Mouse (Mus musculus): ENCODE results near the gene Gsg1l.

Gsg1l gene

GRCm38 (mm10) chr7:126081727-126082285 lies 405 bp downstream of the Gsg1l start:
- in situ Hi-C loops (cut with MboI; ENCODE audit: low sequenced_read_pairs) = loop anchor here (10.0 kb wide), 1 partner anchor 337 kb away; no protein-coding TSS in a partner anchor

DNA sequence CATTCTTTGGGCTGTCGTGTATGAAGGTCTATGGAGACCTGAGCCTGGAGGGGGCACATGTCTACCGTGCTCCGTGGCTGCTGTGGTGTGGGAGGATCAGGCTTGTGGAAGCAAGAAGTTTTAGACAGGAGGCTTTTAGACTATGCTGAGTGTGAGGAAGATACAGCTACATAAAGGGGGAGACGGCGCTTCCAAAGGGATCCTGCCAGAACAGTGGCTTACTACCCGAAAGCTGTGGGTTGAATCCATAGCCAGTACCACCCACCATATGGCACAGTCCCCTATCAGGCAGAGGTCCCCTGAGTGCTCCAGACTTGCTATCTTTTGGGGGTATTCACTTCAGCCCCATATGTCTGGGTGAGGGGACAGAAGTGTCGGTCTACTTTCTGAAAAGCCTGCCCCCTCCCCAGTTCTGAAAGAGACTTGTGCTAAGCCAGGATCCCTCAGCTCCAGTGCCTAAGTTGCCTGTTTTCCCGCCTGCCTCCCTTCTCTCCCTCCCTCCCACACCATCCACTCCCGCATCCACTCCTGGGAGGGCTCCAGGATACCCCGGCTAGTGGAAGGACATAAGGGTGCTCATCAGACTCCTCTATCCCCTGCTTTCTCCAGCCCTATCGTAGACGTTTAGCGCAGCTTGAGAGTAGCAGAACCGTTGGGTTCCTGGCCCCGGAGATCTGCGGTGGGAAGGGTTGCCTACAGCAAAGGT lies 1.1 kb downstream of the Gsg1l start:
- in situ Hi-C loops (cut with MboI; ENCODE audit: low sequenced_read_pairs) = loop anchor here (10.0 kb wide), 1 partner anchor 336 kb away; no protein-coding TSS in a partner anchor

- in situ Hi-C loops (cut with MboI; ENCODE audit: low sequenced_read_pairs) = no loop called here
Measured at GRCm38 (mm10) chr7:126076935-126077334, 5.3 kb downstream of the Gsg1l start.

DNA sequence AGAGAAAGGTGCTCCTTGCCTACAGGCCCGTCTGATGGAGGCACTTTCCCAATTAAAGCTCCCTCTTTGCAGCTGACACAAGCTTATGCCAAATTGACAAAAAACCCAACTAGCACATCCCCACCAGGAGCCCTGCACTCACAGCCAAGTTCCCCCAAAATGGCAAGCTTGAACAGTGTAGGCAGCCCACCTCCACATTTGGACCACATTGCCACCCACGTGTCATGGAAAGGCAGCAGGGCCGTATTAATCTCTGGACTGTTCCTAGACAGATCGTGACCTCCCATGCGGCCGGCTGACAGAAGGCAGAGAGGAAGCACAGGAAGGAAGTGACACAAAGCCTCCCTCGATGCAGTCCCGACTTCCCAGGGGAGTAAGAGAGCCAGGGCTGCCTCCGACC lies 7.2 kb downstream of the Gsg1l start:
- in situ Hi-C loops (cut with MboI; ENCODE audit: low sequenced_read_pairs) = no loop called here

DNA sequence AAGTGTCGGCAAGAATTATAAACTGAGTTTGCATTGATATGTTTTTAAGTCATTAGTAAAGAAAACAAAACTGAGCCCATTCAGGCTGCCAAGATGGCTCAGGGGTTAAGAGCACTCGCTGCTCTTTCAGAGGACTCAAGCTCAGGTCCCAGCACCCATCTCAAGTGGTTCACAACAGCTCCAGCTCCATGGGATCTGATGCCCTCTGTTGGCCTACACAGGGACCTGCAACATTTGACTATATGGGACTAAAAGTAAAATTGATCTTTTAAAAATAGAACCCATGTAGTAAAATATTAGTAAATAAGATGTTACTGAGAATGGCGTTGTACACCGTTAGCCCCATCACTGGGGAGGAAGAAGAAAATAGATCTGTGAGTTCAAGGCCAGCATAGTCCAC lies 11.9 kb downstream of the Gsg1l start:
- in situ Hi-C loops (cut with MboI; ENCODE audit: low sequenced_read_pairs) = no loop called here

DNA sequence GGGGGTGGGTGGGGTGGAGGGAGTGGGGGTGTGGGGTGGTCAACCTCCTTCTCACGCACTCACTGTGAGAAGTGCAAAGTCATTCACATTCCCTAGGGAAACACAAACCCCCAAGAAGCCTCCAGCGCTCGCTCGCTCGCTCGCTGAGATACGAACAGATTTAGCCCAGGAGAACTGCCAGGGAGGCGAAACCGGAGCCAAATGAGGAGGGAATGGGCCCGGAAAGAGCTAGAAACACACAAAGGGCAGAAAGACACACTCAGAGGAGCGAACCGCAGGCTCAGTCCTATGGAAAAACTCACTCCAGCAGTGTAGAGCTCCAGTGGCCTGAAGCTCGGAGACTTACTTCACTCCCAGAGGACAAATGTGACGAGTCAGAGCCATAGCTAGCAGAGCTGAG lies 15.4 kb downstream of the Gsg1l start:
- in situ Hi-C loops (cut with MboI; ENCODE audit: low sequenced_read_pairs) = no loop called here

GRCm38 (mm10) chr7:126065243-126065876 lies 16.9 kb downstream of the Gsg1l start:
- in situ Hi-C loops (cut with MboI; ENCODE audit: low sequenced_read_pairs) = no loop called here

- in situ Hi-C loops (cut with MboI; ENCODE audit: low sequenced_read_pairs) = no loop called here
Measured at GRCm38 (mm10) chr7:126062228-126062627, 20.0 kb downstream of the Gsg1l start.

DNA sequence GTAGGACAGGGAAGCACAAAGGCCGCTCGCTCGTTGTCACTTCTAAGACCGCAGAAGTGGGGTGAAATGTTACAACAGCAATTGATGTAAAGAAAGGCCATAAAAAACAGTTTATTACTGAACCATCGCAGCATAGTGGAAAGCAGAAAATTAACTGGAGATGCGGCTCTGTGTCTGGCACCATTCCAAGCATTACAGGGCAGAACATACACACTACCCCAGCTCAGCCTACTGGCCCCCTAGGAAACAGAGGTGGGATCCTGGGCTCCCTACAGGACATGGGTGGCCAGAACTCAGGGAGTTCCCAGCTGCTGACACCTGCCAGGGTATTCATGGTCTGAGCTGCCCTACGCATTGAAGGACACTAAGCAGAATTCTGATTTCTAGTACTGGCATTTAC lies 23.3 kb downstream of the Gsg1l start:
- in situ Hi-C loops (cut with MboI; ENCODE audit: low sequenced_read_pairs) = no loop called here

DNA sequence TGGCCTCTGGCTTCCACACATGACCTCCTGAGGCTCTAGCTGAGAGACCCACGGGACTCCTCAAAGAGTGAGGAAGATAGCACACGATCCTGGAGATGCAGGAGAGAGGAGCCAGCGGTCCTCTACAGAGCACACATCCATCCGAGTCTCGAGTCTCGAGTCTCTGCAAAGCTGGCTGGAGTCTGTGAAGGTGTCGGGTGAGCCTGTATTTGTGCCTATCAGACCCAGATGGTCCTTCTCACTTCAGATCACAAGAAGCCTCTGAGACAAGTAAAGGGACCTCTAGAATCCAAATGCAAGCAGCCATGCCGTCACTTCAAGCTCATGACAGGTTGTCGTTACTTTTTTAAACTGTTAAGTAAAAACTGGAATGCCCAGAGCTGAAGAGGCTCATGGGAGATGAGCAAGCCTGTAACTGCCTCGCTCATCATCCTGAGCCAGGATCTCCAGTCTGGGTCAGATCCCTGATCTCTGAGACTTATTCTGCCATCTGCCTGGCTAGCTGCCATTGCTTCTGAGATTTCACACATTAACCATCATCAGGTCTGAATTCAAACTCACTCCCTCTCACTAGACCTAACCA lies 24.8 kb downstream of the Gsg1l start:
- in situ Hi-C loops (cut with MboI; ENCODE audit: low sequenced_read_pairs) = no loop called here

DNA sequence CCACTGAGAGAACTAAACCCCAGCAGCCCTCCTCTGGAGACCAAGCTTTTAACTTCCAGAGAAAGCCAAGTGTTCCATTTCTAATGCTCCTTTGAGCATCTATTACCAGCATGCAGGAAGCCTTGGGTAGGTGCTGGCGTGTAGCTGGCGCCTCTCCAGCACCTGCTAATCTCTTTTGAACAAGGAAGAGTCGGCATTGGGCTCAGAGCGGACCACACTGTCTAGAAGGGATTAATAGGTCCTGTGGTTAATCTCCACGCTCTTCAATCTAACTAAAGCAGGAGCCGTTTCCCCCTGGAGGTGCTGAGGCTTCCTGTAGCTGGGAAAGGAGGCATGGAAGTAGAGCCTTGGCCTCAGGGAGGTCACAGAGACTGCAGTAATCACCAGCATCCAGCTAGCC lies 27.6 kb downstream of the Gsg1l start:
- in situ Hi-C loops (cut with MboI; ENCODE audit: low sequenced_read_pairs) = no loop called here

DNA sequence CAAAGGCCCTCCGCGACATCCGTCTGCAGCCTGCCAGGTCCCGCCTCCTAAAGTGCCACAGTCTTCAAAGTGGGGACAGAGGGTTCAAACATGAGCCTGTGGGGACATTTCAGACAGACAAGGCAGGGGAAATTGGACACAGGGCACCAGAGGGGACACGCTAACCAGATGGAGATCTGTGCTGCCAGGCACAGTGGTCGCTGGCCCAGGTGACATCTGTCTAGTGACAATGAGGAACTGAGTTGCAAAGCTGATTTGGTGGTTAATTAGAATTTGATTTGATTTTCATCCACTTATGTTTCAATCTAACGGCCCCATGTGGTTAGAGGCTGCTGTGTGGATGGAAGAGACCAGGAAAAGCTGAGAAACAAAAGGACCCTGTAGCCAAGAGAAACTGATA lies 28.6 kb downstream of the Gsg1l start:
- in situ Hi-C loops (cut with MboI; ENCODE audit: low sequenced_read_pairs) = no loop called here

DNA sequence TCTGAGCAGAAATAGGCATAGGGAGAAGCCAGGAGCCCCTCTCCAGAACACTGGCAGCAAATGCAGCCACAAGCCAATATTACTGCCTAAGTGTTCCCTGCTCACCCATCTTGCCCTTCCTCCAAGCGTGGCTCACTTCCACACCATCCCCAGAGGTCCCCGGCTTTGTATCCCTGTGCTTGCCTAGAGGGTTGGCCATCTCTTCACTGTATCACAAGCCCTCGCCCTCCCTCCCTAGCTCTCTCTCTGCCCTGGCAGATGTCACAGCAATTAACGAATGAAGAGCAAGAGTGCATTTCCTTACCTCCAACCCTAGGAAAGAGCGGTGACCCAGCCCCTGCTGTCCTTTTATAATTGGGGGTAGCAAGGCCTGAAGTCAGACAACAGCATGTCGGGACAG lies 30.3 kb downstream of the Gsg1l start:
- in situ Hi-C loops (cut with MboI; ENCODE audit: low sequenced_read_pairs) = no loop called here

DNA sequence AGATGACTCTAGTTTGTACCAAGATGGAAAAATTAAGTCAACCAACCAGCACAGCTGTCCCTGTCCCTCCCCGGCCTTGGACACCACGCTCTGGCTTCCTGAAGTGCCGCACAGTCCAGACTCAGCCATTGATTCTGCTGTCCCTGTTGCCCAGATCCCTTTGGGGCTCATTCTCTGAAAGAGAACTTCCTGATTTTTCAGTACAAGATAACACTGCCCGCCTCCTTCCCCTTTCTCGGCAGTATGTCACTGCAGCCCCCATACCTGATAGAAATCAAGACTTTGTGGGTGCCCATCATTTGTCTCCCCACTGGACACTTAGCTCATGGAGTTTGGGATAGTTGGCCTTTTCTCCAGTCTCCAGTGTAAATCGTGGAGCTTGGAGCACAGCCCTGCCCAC lies 37.1 kb downstream of the Gsg1l start:
- in situ Hi-C loops (cut with MboI; ENCODE audit: low sequenced_read_pairs) = no loop called here

GRCm38 (mm10) chr7:126042306-126042705 lies 39.9 kb downstream of the Gsg1l start:
- in situ Hi-C loops (cut with MboI; ENCODE audit: low sequenced_read_pairs) = no loop called here

- in situ Hi-C loops (cut with MboI; ENCODE audit: low sequenced_read_pairs) = no loop called here
Measured at GRCm38 (mm10) chr7:126040794-126041526, 41.3 kb downstream of the Gsg1l start.

GRCm38 (mm10) chr7:126039847-126040246 lies 42.4 kb downstream of the Gsg1l start:
- in situ Hi-C loops (cut with MboI; ENCODE audit: low sequenced_read_pairs) = no loop called here

DNA sequence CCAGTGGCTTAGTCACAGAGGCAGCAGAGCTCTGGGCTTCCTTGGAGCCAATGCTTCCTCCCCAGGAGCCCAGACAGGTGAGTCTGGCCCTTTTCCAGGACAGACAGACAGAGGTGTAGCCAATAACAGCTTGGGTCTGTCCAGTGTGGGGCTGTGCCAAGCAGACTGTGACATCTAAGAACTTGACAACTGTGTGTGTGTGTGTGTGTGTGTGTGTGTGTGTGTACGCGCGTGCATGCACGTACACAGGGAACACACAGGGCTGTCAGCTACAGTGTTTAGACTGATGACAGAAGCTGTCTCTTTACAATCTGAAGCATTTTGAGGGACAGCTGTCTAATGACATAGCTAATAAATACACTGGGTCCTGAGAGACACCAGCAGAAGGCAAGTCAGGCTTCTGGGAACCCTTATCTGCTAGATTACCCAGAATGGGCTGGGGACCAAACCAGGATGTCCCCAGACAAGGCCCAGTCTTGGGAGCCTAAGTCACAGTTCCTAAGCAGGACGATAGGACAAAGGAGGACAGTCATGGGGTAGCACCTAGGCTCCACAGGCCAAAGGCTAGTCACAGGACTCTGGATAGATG lies 42.9 kb downstream of the Gsg1l start:
- in situ Hi-C loops (cut with MboI; ENCODE audit: low sequenced_read_pairs) = no loop called here

- in situ Hi-C loops (cut with MboI; ENCODE audit: low sequenced_read_pairs) = no loop called here
Measured at GRCm38 (mm10) chr7:126038366-126039246, 43.6 kb downstream of the Gsg1l start.

DNA sequence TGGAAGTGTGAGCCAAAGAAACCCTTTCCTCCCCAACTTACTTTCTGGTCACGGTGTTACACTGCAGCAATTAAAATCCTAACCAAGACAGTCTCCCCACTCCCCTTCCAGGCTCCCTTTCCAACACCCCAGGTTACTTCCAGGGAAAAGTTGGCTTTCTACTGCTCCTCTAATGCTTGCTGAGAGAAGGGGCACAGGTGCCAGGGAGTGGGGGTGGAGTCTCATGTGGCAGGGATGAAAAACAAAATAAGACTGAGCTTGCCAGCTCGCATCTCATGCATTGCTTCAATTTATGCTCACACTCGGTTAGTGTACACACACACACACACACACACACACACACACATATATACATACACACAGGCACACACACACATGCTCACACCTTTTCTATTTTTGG lies 46.9 kb downstream of the Gsg1l start:
- in situ Hi-C loops (cut with MboI; ENCODE audit: low sequenced_read_pairs) = no loop called here
